Mouse (Mus musculus) olfactory bulb, adult 2 months (tissue): ENCODE measurements at regions not wholly inside any gene's neighbourhood (a gene's known extent, or its start where the extent isn't known, plus 50 kb on each side); places are given as distances from the start of the nearest gene placed in this dataset.

Experiments
- CTCF ChIP-seq: fragments of 200-500 bp; IDR thresholded peaks from 2 replicates; pipeline ENCODE4 v1.5.1; 2012; ENCODE audit warnings: low read depth, mild to moderate bottlenecking, low read length, moderate library complexity; ENCODE audit not compliant: insufficient read depth
- POLR2A ChIP-seq: fragments of 200-500 bp; IDR thresholded peaks from 2 replicates; pipeline ENCODE4 v1.6.1; 2012; ENCODE audit warnings: mild to moderate bottlenecking, low read depth, low read length, moderate library complexity; ENCODE audit not compliant: insufficient read depth

DNA sequence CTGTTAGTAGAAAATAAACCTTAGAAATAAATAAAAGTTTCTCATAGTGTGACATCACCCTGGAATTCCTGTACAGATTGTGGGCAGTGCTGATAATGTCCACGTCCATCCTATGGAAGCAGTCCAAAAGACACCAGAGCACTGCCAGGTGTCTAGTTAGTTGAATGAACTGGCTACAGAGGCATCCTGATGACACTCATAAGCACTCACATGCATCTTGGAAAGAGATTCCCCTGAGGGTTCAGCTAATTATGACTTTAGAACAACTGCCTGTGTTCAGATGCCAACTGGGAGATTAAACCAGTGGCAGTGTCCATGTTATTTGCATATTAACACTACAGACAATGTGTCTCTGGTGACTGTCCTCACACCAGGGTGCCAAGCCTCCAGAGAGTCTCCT is 411.6 kb upstream of the Intu start:
- TF ChIP-seq POLR2A (no peak), CTCF (no peak)
